Mouse (Mus musculus) layer of hippocampus, adult 8-10 months (tissue): ENCODE measurements around the gene Lrrc29. TPM values are rescaled to one million over a fixed set of nuclear protein-coding genes. Genes with fewer than 3 reads are reported as not detected.
"Not testable (repeated sequence)": the region's sequence is repeated elsewhere in the genome, so short reads cannot be mapped to it uniquely, and the experiment has no call there.

Experiments
- DNase-seq, 2 experiments: peaks; one replicate each; pipeline ENCODE4 v3.0.0; 2022; ENCODE audit warnings: low spot score in 2 of 2
- total RNA-seq, 4 experiments: library from RNA; stranded (reverse); gene quantifications; 2 replicates each; pipeline ENCODE4 v1.2.4; 2022

Lrrc29 gene
- total RNA-seq, 4 experiments from 2014 or later: 6.7 to 10.1 (median 8.7) TPM

GRCm38 (mm10) chr8:105291364-105291763, 34.7 kb downstream of the Lrrc29 start:
- DNase-seq: not testable (repeated sequence)

GRCm38 (mm10) chr8:105290554-105291314, 35.3 kb downstream of the Lrrc29 start:
- DNase-seq: peak in 1 of 2 experiments; percentile 75

GRCm38 (mm10) chr8:105289805-105290460, 36.1 kb downstream of the Lrrc29 start, which contains the start of gene 4931428F04Rik:
TSS of gene 4931428F04Rik (minus strand) at chr8:105289864.
- DNase-seq: no peak

GRCm38 (mm10) chr8:105288958-105289732, 36.9 kb downstream of the Lrrc29 start:
- peak; percentile 92 to 95 for DNase-seq

- DNase-seq: no peak
Measured at GRCm38 (mm10) chr8:105288231-105288630, 37.8 kb downstream of the Lrrc29 start.

- DNase-seq: peak in 1 of 2 experiments; percentile 9
Measured at GRCm38 (mm10) chr8:105286907-105287306, 39.2 kb downstream of the Lrrc29 start.

- DNase-seq: no peak
Measured at GRCm38 (mm10) chr8:105285514-105285913, 40.6 kb downstream of the Lrrc29 start.

- no peak for DNase-seq
Measured at GRCm38 (mm10) chr8:105283074-105283473, 43.0 kb downstream of the Lrrc29 start.

- DNase-seq: no peak
Measured at GRCm38 (mm10) chr8:105282239-105282638, 43.8 kb downstream of the Lrrc29 start.

GRCm38 (mm10) chr8:105281821-105282220, 44.3 kb downstream of the Lrrc29 start:
- DNase-seq: no peak

GRCm38 (mm10) chr8:105280567-105280966, 45.5 kb downstream of the Lrrc29 start:
- no peak for DNase-seq

GRCm38 (mm10) chr8:105278911-105279334, 47.2 kb downstream of the Lrrc29 start:
- peak; percentile 85 to 92 for DNase-seq

GRCm38 (mm10) chr8:105276292-105277120, 49.6 kb downstream of the Lrrc29 start:
- no peak for DNase-seq

- no peak for DNase-seq
Measured at GRCm38 (mm10) chr8:105275840-105276239, 50.2 kb downstream of the Lrrc29 start, which contains the start of gene Nol3. TSS of gene Nol3 (plus strand) at chr8:105276140.

GRCm38 (mm10) chr8:105275387-105275786, 50.7 kb downstream of the Lrrc29 start:
- DNase-seq: no peak

- DNase-seq: no peak
Measured at GRCm38 (mm10) chr8:105270916-105271186, 55.2 kb downstream of the Lrrc29 start.

- no peak for DNase-seq
Measured at GRCm38 (mm10) chr8:105270101-105270915, 55.8 kb downstream of the Lrrc29 start.

GRCm38 (mm10) chr8:105269461-105269947, 56.6 kb downstream of the Lrrc29 start, which contains the start of gene Hsf4:
TSS of gene Hsf4 (plus strand) at chr8:105269801.
- DNase-seq: no peak

GRCm38 (mm10) chr8:105269075-105269458, 57.0 kb downstream of the Lrrc29 start:
- DNase-seq: no peak
